Mouse (Mus musculus) heart, postnatal 36 days (tissue): ENCODE measurements around the gene Glycam1. TPM values are rescaled to one million over a fixed set of nuclear protein-coding genes. Genes with fewer than 3 reads are reported as not detected.
"Not testable (repeated sequence)": the region's sequence is repeated elsewhere in the genome, so short reads cannot be mapped to it uniquely, and the experiment has no call there.

Experiments used
- DNase-seq, 2 experiments: peaks; one replicate each; pipeline ENCODE4 v3.0.0; 2021 to 2022
- intact Hi-C: fragments of 180-260 bp; cut with DNase I; formaldehyde crosslinking; loops from one replicate; pipeline ENCODE4 v1.15.1; 2025
- total RNA-seq, 2 experiments: library from RNA; stranded (reverse); gene quantifications; 2 replicates each; pipeline ENCODE4 v1.2.3; 2021

The Glycam1 gene
- not detected for total RNA-seq

GRCm38 (mm10) chr15:103564981-103565380, at the start of gene Glycam1:
TSS of gene Glycam1 (minus strand) at chr15:103565081.
- DNase-seq = no peak
- intact Hi-C loops = no loop called here

DNA sequence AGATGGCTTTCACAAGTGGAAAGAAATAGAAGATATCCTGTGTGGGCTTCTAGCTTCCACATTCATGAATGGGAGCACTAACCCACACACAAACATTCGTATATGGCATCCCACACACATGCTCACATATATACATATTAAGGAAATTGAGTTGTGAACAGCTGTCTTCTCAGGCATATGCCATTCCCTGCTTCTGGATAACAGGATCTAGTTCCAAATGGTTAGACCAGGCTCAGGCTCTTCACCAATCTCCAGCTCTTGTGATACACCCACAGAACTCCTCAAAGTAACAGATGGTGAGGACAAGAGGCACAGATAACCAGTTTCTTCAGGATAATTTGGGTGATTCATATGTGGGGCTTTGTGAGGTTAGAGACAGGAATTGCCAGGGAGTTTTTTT, 39.6 kb upstream of the Glycam1 start:
- no peak for DNase-seq
- intact Hi-C loops = no loop called here

GRCm38 (mm10) chr15:103590779-103591178, 25.9 kb upstream of the Glycam1 start:
- intact Hi-C loops = no loop called here

DNA sequence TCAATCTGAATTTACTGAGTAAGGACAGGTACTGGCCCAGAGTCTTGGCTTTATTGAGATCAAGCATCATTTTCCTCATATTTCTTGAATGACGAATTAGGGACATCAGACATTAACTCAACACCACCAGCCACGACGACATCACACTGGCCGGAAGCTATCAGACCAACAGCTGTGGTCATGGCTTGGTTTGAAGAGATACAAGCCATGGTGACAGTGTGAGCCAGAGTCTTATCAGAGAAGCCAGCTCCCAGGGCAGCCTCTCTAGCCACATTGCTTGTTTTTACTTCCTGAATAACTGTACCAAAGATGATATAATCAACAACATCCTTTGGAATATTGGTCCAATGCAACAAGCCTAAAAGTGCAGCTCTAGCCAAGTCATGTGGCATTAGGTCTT, 22.9 kb upstream of the Glycam1 start:
- DNase-seq, intact Hi-C loops: not testable (repeated sequence)

More at GRCm38 (mm10) chr15:103590779-103591178, 25.9 kb upstream of the Glycam1 start:
- no peak for DNase-seq

- DNase-seq = no peak
These were observed 21.0 kb upstream of the Glycam1 start for GRCm38 (mm10) chr15:103585876-103586275.

GRCm38 (mm10) chr15:103552096-103552690, 12.7 kb downstream of the Glycam1 start:
- DNase-seq = peak; percentile 18 to 30

More at GRCm38 (mm10) chr15:103585876-103586275, 21.0 kb upstream of the Glycam1 start:
- intact Hi-C loops = no loop called here

DNA sequence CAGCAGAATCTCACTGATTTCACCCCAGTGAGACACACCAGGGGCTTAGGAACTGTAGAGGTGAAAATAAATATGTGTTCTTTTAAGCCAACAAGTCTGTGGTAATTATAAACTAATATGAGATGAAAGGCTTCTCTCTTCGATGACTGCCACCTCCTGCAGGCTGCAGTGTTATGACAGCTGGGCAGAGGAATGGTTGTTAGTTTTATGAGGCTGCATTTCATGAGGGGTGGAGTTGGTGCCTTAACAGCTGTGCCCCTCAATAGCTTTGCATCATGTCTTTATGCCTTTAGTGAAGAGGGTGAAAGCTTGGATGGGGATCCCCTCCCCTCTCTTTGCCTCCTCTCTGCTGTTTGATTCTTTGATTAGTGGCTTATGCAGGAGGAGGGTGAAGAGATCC, 13.8 kb downstream of the Glycam1 start:
- intact Hi-C loops = no loop called here

More at GRCm38 (mm10) chr15:103552096-103552690, 12.7 kb downstream of the Glycam1 start:
- intact Hi-C loops = no loop called here

DNA sequence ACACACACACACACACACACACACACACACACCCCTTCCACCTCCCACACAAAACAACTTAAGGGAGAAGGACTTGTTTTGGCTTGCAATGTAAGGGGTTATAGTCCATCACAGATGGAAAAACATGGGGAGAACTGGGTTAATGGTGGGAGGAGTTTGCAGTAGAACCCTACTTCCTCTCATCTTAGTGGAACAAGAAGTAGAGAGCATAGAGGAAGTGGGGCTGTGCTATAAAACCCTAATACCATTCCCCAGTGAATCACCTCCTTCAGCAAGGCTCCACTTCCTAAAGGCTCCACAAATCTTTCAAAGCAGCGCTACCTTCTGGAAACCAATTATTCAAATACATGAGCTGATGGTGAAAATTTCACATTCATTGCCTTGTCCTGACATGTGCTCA, 15.4 kb downstream of the Glycam1 start:
- intact Hi-C loops = no loop called here
- DNase-seq = no peak

More for the DNA sequence above, 13.8 kb downstream of the Glycam1 start:
- no peak for DNase-seq

DNA sequence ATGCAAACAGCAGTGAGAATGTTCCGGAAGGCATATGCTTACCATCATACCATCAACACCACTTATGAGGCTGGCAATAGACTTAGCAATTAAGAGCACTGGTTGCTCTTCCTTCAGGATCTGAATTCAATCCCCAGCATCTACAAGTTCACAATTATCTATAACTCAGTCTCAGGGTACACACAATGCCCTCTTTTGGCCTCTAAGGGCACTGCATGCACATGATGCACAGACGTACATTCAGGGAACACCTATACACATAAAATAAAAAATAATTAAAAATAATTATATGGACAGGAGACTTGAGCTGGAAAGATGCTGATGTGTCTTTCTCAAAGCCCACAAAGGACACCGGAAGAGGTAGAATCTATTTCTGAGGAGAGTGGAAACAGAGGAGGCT, 16.9 kb downstream of the Glycam1 start:
- intact Hi-C loops = no loop called here

DNA sequence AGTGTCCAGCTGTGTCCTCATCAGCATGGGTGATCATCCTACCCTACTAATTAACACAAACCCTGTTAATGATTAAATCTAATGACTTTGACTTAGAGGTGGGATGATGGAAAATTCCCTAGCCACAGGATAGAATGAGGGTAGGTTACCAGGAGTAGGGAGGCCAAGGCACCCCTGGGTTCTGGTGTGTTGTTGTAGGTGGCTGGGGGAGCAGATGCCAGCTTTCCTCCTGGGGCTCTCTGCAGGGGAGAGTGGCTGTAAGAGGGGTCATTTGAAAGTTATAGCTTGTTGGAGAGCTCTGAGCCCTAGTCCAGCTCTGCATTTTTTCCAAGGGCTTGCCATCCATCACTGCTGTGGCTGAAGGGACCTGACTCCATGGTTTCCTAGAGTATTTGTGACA, 22.4 kb downstream of the Glycam1 start:
- intact Hi-C loops = no loop called here
- no peak for DNase-seq

More for the DNA sequence above, 16.9 kb downstream of the Glycam1 start:
- DNase-seq = no peak

DNA sequence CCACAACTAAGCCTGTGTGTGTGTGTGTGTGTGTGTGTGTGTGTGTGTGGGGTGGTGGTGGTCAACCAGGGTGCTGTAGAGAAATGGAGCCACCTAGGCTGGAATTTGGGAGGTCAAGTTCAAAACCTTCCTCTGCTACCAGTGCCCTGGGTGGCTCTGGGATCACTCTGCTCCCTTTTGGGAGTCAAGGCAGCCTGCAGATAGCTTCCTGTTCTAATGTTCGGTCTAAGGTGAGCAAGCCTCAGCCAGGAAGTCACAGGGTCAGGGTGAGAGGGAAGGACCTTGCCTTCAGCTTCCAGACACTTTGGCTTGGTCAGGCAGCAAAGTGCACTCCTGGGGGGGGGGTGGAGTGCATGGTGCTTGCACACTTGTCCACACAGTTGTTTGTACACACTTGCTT, 24.2 kb downstream of the Glycam1 start:
- intact Hi-C loops = no loop called here
- no peak for DNase-seq

DNA sequence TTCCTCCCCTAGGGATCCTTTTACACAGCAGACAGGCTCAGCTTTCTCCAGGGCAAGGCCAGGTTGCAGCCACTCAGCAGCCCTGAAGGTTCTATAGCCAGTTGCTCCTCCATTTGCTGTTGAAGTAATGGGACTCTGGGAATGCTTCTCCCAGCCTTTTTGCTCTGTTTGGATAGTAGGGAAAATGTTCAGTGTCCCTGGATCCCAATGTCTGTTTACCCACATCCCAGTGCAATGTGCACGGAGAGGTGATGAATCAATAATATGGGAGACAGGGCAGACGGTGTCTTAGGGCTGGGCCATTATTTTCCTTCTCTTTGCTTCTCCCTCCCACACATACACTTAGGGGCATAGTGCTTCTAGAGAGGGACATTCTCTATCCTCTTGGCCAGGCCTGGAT, 25.6 kb downstream of the Glycam1 start:
- intact Hi-C loops = no loop called here
- DNase-seq = no peak

GRCm38 (mm10) chr15:103537822-103538213, 27.1 kb downstream of the Glycam1 start, which contains the start of gene Ppp1r1a:
TSS of gene Ppp1r1a (minus strand) at chr15:103538003.
- intact Hi-C loops = no loop called here
- DNase-seq = peak in 1 of 2 experiments; percentile 28

- DNase-seq = peak in 1 of 2 experiments; percentile 10
- intact Hi-C loops = no loop called here
These were observed 27.7 kb downstream of the Glycam1 start for GRCm38 (mm10) chr15:103537011-103537821.

- intact Hi-C loops = no loop called here
- DNase-seq = no peak
These were observed 28.4 kb downstream of the Glycam1 start for GRCm38 (mm10) chr15:103536456-103536855.

GRCm38 (mm10) chr15:103535786-103536185, 29.1 kb downstream of the Glycam1 start:
- intact Hi-C loops = no loop called here

GRCm38 (mm10) chr15:103535030-103535429, 29.9 kb downstream of the Glycam1 start:
- DNase-seq = no peak
- intact Hi-C loops = no loop called here

More at GRCm38 (mm10) chr15:103535786-103536185, 29.1 kb downstream of the Glycam1 start:
- no peak for DNase-seq

DNA sequence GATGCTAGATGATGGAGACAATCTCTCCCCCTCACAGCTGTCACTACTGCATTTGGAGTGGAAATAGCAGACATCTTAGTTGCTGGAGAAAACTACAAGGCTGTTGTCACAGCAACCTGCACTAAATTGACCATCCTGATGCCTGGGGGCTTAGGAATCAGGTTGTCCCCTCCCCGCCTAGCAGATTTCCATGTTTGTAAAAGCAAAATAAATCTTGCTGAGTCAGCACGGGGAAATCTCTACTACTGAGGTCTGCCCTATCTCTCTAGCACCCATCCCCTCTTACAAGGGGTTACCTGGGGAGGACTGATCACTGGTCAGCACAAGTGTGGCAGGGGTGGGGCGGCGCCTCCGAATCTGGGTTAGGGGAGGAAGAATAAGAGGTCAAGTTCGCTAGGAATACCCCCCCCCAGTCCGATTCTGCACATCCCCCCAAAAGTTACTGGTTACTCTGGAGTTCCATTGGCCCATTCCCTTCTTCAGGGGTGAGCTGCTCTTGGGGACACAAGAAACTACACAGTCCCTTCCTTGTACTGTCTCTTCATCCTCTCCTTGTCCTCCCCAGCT, 30.7 kb downstream of the Glycam1 start:
- intact Hi-C loops = no loop called here

GRCm38 (mm10) chr15:103530372-103530771, 34.5 kb downstream of the Glycam1 start:
- DNase-seq = peak; percentile 43 to 52
- intact Hi-C loops = no loop called here

More for the DNA sequence above, 30.7 kb downstream of the Glycam1 start:
- DNase-seq = no peak

DNA sequence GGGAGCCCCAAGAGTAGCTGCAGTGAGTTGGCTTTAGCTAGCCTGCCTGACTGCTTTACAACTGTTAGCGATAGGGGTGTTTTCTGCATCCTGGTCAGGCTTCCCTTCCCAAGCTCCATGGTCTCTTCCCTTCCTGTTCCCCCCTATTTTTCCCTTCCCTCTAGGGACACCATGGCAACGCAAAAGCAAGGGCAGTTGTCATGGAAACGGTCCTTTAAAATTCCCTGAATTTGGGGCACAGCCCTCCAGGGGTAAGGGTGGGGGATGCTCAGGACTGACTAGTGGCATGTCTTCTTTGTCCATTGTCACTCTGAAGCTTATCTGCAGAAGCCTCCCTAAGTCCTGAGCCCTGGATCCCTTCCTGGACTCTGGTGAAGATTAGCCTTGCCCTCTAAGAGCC, 41.7 kb downstream of the Glycam1 start:
- no peak for DNase-seq
- intact Hi-C loops = no loop called here

GRCm38 (mm10) chr15:103522458-103523099, 42.3 kb downstream of the Glycam1 start:
- DNase-seq = no peak
- intact Hi-C loops = no loop called here
